Mouse (Mus musculus) ES-Bruce4 (cell line): ENCODE measurements around the gene Hvcn1.

Source experiments
- CTCF ChIP-seq: IDR thresholded peaks from one replicate; pipeline ENCODE4 v1.8.1; 2011; ENCODE audit warnings: low read depth, low read length
- EP300 ChIP-seq: IDR thresholded peaks from 2 replicates; pipeline ENCODE4 v1.6.1; 2011; ENCODE audit warnings: low read depth, low read length; ENCODE audit not compliant: insufficient read depth
- POLR2A ChIP-seq: IDR thresholded peaks from one replicate; pipeline ENCODE4 v1.8.1; 2011; ENCODE audit warnings: low read length; ENCODE audit not compliant: insufficient read depth

DNA sequence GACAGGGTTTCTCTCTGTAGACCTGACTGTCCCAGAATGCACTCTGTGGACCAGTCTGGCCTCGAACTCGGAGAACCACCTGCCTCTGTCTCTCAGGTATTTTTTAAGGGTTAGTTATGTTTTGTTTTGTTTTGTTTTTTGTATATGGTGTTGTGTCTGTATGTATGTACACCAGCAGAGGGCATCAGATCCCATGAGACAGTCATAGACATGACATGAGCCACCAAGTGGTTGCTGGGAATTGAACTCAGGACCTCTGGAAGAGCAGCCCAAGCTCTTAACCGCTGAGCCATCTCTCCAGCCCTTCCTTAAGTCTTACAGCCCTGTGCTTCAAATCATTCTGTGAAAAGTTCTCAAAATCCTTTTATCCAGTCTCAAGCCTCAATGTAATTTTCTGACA, 58.6 kb downstream of the Hvcn1 start:
- TF ChIP-seq CTCF (peak; percentile 42), POLR2A (no peak), EP300 (no peak)
